8 mouse cellular contexts compared by ENCODE assay signal in the genomic region with DNA sequence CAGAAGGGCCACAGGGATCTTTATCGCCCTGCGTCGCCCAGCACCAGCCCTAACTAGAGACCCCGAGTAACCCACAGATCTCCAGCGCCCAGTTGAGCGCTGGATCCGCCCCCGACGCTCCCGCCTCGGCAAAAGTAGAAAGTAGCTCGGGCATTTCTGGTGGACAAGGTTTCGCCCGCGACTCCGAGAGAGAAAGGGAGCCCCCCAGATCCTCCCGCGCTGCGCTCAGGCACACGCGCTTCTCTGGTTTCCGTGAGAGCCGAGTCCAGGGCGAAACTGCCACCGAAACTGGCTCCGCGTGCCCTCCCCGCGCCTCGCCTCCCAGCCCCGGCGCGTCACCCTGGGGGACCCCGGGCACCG. TPM values are rescaled to one million over a fixed set of nuclear protein-coding genes. Genes with fewer than 3 reads are reported as not detected.
DNase-seq lines count a peak whose midpoint lies in the region; ATAC-seq lines count a peak whose summit lies in the region.

No protein-coding gene starts in this region.

- no peak for DNase-seq in cerebellum, postnatal 36 days
- DNase-seq in lung, postnatal 25 days (ENCODE audit: low spot score): no peak
- no peak for DNase-seq in natural killer cell, adult 2 months (ENCODE audit: low spot score in 2 of 2)
- no peak for DNase-seq in cerebellum, adult 9-11 months

- H3K36me3 ChIP-seq in lung, embryonic 16.5 days (ENCODE audit: control insufficient read depth, insufficient read depth, low read length): no peaks in the 10 kb centered on the region
- no peaks in the 10 kb centered on the region for H3K36me3 ChIP-seq in macrophage (ENCODE audit: inconsistent target)

- H3K4me2 ChIP-seq in lung, embryonic 16.5 days (ENCODE audit: low read depth, low read length): peak overlapping the region; percentile 75

- peak; percentile 4; the same call in 1 of the 2 replicates for ATAC-seq in cerebellum, adult (ENCODE audit: insufficient number of reproducible peaks, low FRiP score, low TSS enrichment)
- peak; percentile 24; the same call in 1 of the 2 replicates for ATAC-seq in lung, embryonic 16.5 days (ENCODE audit: low read depth)
- peak; percentile 24 to 29; a peak in 2 of 4 replicates for ATAC-seq in hematopoietic stem cell, adult 5-6 weeks (replicated peaks in 1 of 2; ENCODE audit: insufficient read depth in 1 of 2, low FRiP score in 2 of 2, low TSS enrichment in 1 of 2, low read depth in 1 of 2, poor library complexity in 2 of 2, severe bottlenecking in 2 of 2)

- H3K4me3 ChIP-seq in lung, embryonic 16.5 days (ENCODE audit: low read length): peak overlapping the region; percentile 74
- H3K4me3 ChIP-seq in macrophage (ENCODE audit: inconsistent target): peak overlapping the region; percentile 10; the same call in 1 of the 2 replicates

- WGBS in lung, embryonic 16.5 days: under 1% methylated on average over 34 of the region's 35 CpGs
- WGBS in macrophage (ENCODE audit: missing documents): under 1% methylated on average over 35 of the region's 35 CpGs

- no peaks in the 10 kb centered on the region for H3K9me3 ChIP-seq in lung, embryonic 16.5 days (ENCODE audit: control insufficient read depth, low read length)

- H3K4me1 ChIP-seq in lung, embryonic 16.5 days (replicated peaks; ENCODE audit: control insufficient read depth, insufficient read depth, low read length): no peaks in the 10 kb centered on the region; the same call in 1 of the 2 replicates

- peak overlapping the region; percentile 71 for H3K27ac ChIP-seq in lung, embryonic 16.5 days (ENCODE audit: low read length)
- no peak overlapping the region for H3K27ac ChIP-seq in macrophage

- no peaks in the 10 kb centered on the region for H3K79me2 ChIP-seq in macrophage (ENCODE audit: inconsistent target)

- H3K9ac ChIP-seq in lung, embryonic 16.5 days (ENCODE audit: low read length): peak overlapping the region; percentile 80

- H3K27me3 ChIP-seq in lung, embryonic 16.5 days (ENCODE audit: control insufficient read depth, insufficient read depth, low read depth, low read length): peaks cover 20% of the 10 kb centered on the region

RNA-seq across cellular contexts. Expression of gene Ocln, which starts 0.5 kb away (rescaled TPM):
- polyA plus RNA-seq in lung, embryonic 16.5 days (2015; fragmentation: Nextera tagmentation; extraction: Ambion mirVana): 38.5 and 38.8 TPM in 2 replicates
- 0.50 and 1.2 TPM in 2 replicates for total RNA-seq in hematopoietic stem cell, adult 5-6 weeks (2017)
- total RNA-seq in macrophage (2018; cell fraction: chromatin; rRNA removed): 1 to 10 TPM in 2 of 26 experiments, under 1 TPM in 3, not detected in 21; 0.44 to 2.8 (median 0.80) TPM
- 1 to 10 TPM in 1 of 26 experiments, under 1 TPM in 12, not detected in 13; 0.04 to 1.5 (median 0.07) TPM for total RNA-seq in macrophage (2018; cell fraction: cytosol; rRNA removed)
- 1 to 10 TPM in 3 of 26 experiments, under 1 TPM in 3, not detected in 20; 0.53 to 2.0 (median 0.90) TPM for total RNA-seq in macrophage (2018; cell fraction: nucleus; rRNA removed)
- not detected in 3 replicates for polyA plus RNA-seq in macrophage (2018)

RNA-seq across cellular contexts. Expression of gene Gtf2h2, which starts 59.6 kb away (rescaled TPM):
- polyA plus RNA-seq in lung, embryonic 16.5 days (2015; fragmentation: Nextera tagmentation; extraction: Ambion mirVana): 68.5 and 73.5 TPM in 2 replicates
- 53.4 and 84.6 TPM in 2 replicates for total RNA-seq in hematopoietic stem cell, adult 5-6 weeks (2017)
- total RNA-seq in macrophage (2018; cell fraction: chromatin; rRNA removed): 10 to 100 TPM; 11.5 to 98.0 (median 56.6) TPM
- 10 to 100 TPM in 24 of 26 experiments, 1 to 10 TPM in 2; 5.8 to 19.8 (median 13.7) TPM for total RNA-seq in macrophage (2018; cell fraction: cytosol; rRNA removed)
- total RNA-seq in macrophage (2018; cell fraction: nucleus; rRNA removed): 10 to 100 TPM in 23 of 26 experiments, 1 to 10 TPM in 3; 6.2 to 68.1 (median 33.8) TPM
- polyA plus RNA-seq in macrophage (2018): 16.6 to 20.4 TPM (median 17.7 TPM) in 3 replicates

Comparison
In these comparisons a context has a peak if more than half of its experiments do, and no peak if none do; other contexts are left out.
1. RNA of gene Ocln, which starts 0.5 kb away (polyA plus RNA-seq): 38.5 to 38.8 TPM in lung, embryonic 16.5 days; not detected in macrophage; every median in the first group is over 10 times any median in the second.
2. Peak in every context shown above with its lines, with median percentiles within 50 percentile points of each other: ATAC-seq.